ENCODE assay signal across 26 mouse cellular contexts in genomic region chr2:160658811-160659210, GRCm38 (mm10). TPM values are rescaled to one million over a fixed set of nuclear protein-coding genes. Genes with fewer than 3 reads are reported as not detected.
DNase-seq lines count a peak whose midpoint lies in the region; ATAC-seq lines count a peak whose summit lies in the region.
"Had no signal": no experiment of that assay in that cellular context is flagged by ENCODE, and none has a peak within 500 bp of the region (broad histone marks: within the 10 kb centered on the region; RNA-seq: fewer than 3 reads in every experiment).

No protein-coding gene starts in this region.

- H3K27ac ChIP-seq in heart, embryonic 12.5 days (ENCODE audit: poor library complexity, severe bottlenecking) = no peak overlapping the region
- peak overlapping the region; percentile 61; the same call in 1 of the 2 replicates for H3K27ac ChIP-seq in liver, embryonic 15.5 days (replicated peaks)
- no peak overlapping the region for H3K27ac ChIP-seq in hindbrain, embryonic 10.5 days
- H3K27ac ChIP-seq: embryonic facial prominence, embryonic 13.5 days; heart, embryonic 15.5 days; hindbrain, embryonic 13.5 days; neural tube, embryonic 15.5 days; stomach, embryonic 15.5 days had no signal

- H3K36me3 ChIP-seq in heart, embryonic 12.5 days = peaks cover 28% of the 10 kb centered on the region
- H3K36me3 ChIP-seq in erythroblast, embryonic 14.5 days (ENCODE audit: control insufficient read depth) = peaks cover 91% of the 10 kb centered on the region
- H3K36me3 ChIP-seq in liver, embryonic 15.5 days (replicated peaks) = peaks cover 61% of the 10 kb centered on the region
- H3K36me3 ChIP-seq in hindbrain, embryonic 10.5 days = peaks cover 92% of the 10 kb centered on the region

- H3K4me1 ChIP-seq in heart, embryonic 12.5 days (replicated peaks) = no peaks in the 10 kb centered on the region; the same call in 1 of the 2 replicates
- peaks cover 77% of the 10 kb centered on the region for H3K4me1 ChIP-seq in erythroblast, embryonic 14.5 days (ENCODE audit: control insufficient read depth)
- peaks cover 71% of the 10 kb centered on the region for H3K4me1 ChIP-seq in liver, embryonic 15.5 days (replicated peaks)
- H3K4me1 ChIP-seq in hindbrain, embryonic 10.5 days (replicated peaks) = no peaks in the 10 kb centered on the region
- H3K4me1 ChIP-seq: embryonic facial prominence, embryonic 13.5 days; heart, embryonic 15.5 days; stomach, embryonic 15.5 days had no signal

- 0 out of 2 replicates have a peak, but pooled peaks have one; percentile 20 for ATAC-seq in heart, embryonic 12.5 days (ENCODE audit: insufficient number of reproducible peaks, low FRiP score)
- ATAC-seq in liver, embryonic 15.5 days (ENCODE audit: insufficient read depth) = no peak
- no peak for ATAC-seq in CD4-positive, CD25-positive, alpha-beta regulatory T cell, adult 4 months
- ATAC-seq: activated CD4-positive, CD25-positive, alpha-beta regulatory T cell, adult 4 months; forebrain, embryonic 14.5 days; intestine, postnatal 0 days had no signal

- no peak overlapping the region for H3K4me2 ChIP-seq in heart, embryonic 12.5 days
- H3K4me2 ChIP-seq in liver, embryonic 15.5 days = peak overlapping the region; percentile 45
- H3K4me2 ChIP-seq: embryonic facial prominence, embryonic 13.5 days; heart, embryonic 15.5 days; hindbrain, embryonic 13.5 days; neural tube, embryonic 15.5 days; stomach, embryonic 15.5 days had no signal

- intact Hi-C loops in heart, postnatal 10 days (cut with DNase I) = no loop called here

- no peak for DNase-seq in heart, postnatal 10 days
- no peak for DNase-seq in hindbrain, embryonic 10.5 days (ENCODE audit: low spot score)
- DNase-seq in neural tube, embryonic 10.5 days (ENCODE audit: extremely low spot score, low spot score) = no peak
- no peak for DNase-seq in kidney, adult 11 months
- DNase-seq: adrenal gland, adult 8-10 months; cerebellum, postnatal 10 days; gastrocnemius, postnatal 14 days; heart, postnatal 36 days; kidney, postnatal 25 days; lung, postnatal 36 days; midbrain, embryonic 14.5 days; right cerebral cortex, postnatal 25 days; thymus, postnatal 25 days had no signal

- no peak overlapping the region for H3K9ac ChIP-seq in heart, embryonic 12.5 days
- no peak overlapping the region for H3K9ac ChIP-seq in liver, embryonic 15.5 days
- H3K9ac ChIP-seq: embryonic facial prominence, embryonic 13.5 days; heart, embryonic 15.5 days; hindbrain, embryonic 13.5 days; neural tube, embryonic 15.5 days; stomach, embryonic 15.5 days had no signal

- no peaks in the 10 kb centered on the region for H3K27me3 ChIP-seq in heart, embryonic 12.5 days (replicated peaks)
- H3K27me3 ChIP-seq in erythroblast, embryonic 14.5 days (ENCODE audit: control insufficient read depth) = no peaks in the 10 kb centered on the region
- H3K27me3 ChIP-seq in liver, embryonic 15.5 days = no peaks in the 10 kb centered on the region
- no peaks in the 10 kb centered on the region for H3K27me3 ChIP-seq in hindbrain, embryonic 10.5 days (ENCODE audit: insufficient read depth, poor library complexity, severe bottlenecking)
- H3K27me3 ChIP-seq: embryonic facial prominence, embryonic 13.5 days; heart, embryonic 15.5 days; hindbrain, embryonic 13.5 days; megakaryocyte, embryonic 14.5 days; neural tube, embryonic 15.5 days; stomach, embryonic 15.5 days had no signal

- H3K9me3 ChIP-seq in heart, embryonic 12.5 days (replicated peaks) = no peaks in the 10 kb centered on the region
- no peaks in the 10 kb centered on the region for H3K9me3 ChIP-seq in erythroblast, embryonic 14.5 days (ENCODE audit: control insufficient read depth, low read length)
- H3K9me3 ChIP-seq in liver, embryonic 15.5 days (replicated peaks) = no peaks in the 10 kb centered on the region
- H3K9me3 ChIP-seq in hindbrain, embryonic 10.5 days = no peaks in the 10 kb centered on the region
- H3K9me3 ChIP-seq: embryonic facial prominence, embryonic 13.5 days; heart, embryonic 15.5 days; hindbrain, embryonic 13.5 days; megakaryocyte, embryonic 14.5 days; neural tube, embryonic 15.5 days; stomach, embryonic 15.5 days had no signal

- H3K4me3 ChIP-seq in heart, embryonic 12.5 days = no peak overlapping the region
- peak overlapping the region; percentile 21 for H3K4me3 ChIP-seq in erythroblast, embryonic 14.5 days (replicated peaks)
- H3K4me3 ChIP-seq in liver, embryonic 15.5 days (replicated peaks) = no peak overlapping the region
- no peak overlapping the region for H3K4me3 ChIP-seq in hindbrain, embryonic 10.5 days
- H3K4me3 ChIP-seq: embryonic facial prominence, embryonic 13.5 days; heart, embryonic 15.5 days; hindbrain, embryonic 13.5 days; megakaryocyte, embryonic 14.5 days; neural tube, embryonic 15.5 days; stomach, embryonic 15.5 days had no signal

RNA-seq across cellular contexts. Expression of gene Top1, which starts 13.1 kb away (rescaled TPM):
- polyA plus RNA-seq in heart, embryonic 12.5 days (2016; fragmentation: Nextera tagmentation; extraction: Ambion mirVana) = 60.1 and 63.9 TPM in 2 replicates
- 10 to 100 TPM; 53.1 to 65.1 TPM for total RNA-seq in heart, postnatal 10 days (2021)
- polyA plus RNA-seq in erythroblast, embryonic 14.5 days (2012) = 38.8 and 42.7 TPM in 2 replicates
- polyA plus RNA-seq in liver, embryonic 15.5 days (2015; fragmentation: Nextera tagmentation; extraction: Ambion mirVana) = 55.3 and 56.7 TPM in 2 replicates
- polyA plus RNA-seq in CD4-positive, CD25-positive, alpha-beta regulatory T cell, adult 4 months (2017; shearing (Covaris generic)) = 10 to 100 TPM; 73.9 to 91.0 TPM
- 79.4 and 105 TPM in 2 replicates for polyA plus RNA-seq in hindbrain, embryonic 10.5 days (2016; fragmentation: Nextera tagmentation; extraction: Ambion mirVana)
